Mouse (Mus musculus) liver, postnatal 0 days (tissue): Measurements from ENCODE around the gene Sox5. TPM values are rescaled to one million over a fixed set of nuclear protein-coding genes. Genes with fewer than 3 reads are reported as not detected.

Experiments
- ATAC-seq: fragments of 200-750 bp; cut with Nextera tagmentation; 2 replicates; pipeline ENCODE4 v1.8.0; 2017; ENCODE audit warnings: mild to moderate bottlenecking, moderate library complexity
- DNase-seq: peaks from one replicate; pipeline ENCODE4 v3.0.0-alpha.2; 2016
- H3K27ac ChIP-seq: fragments of 300-500 bp; sonication (generic); 2 replicates; pipeline ENCODE4 v1.5.1; 2014; ENCODE audit warnings: antibody characterized with exemption, moderate library complexity, mild to moderate bottlenecking, low read depth
- H3K27me3 ChIP-seq: fragments of 300-500 bp; sonication (generic); 2 replicates; pipeline ENCODE4 v1.6.1; 2014; ENCODE audit warnings: low read length, control low read depth, mixed read lengths; ENCODE audit not compliant: insufficient read depth
- H3K36me3 ChIP-seq: fragments of 300-500 bp; sonication (generic); replicated peaks from 2 replicates; pipeline ENCODE4 v1.6.1; 2014; ENCODE audit warnings: mild to moderate bottlenecking, control low read depth, low read length, moderate library complexity, mixed read lengths; ENCODE audit not compliant: insufficient read depth
- H3K4me1 ChIP-seq: fragments of 300-500 bp; sonication (generic); 2 replicates; pipeline ENCODE4 v1.6.1; 2014; ENCODE audit warnings: antibody characterized with exemption, mild to moderate bottlenecking, control low read depth; ENCODE audit not compliant: insufficient read depth
- H3K4me2 ChIP-seq: fragments of 300-500 bp; sonication (generic); 2 replicates; pipeline ENCODE4 v1.6.1; 2014; ENCODE audit warnings: low read depth, mild to moderate bottlenecking, low read length, moderate library complexity, mixed read lengths
- H3K4me3 ChIP-seq: fragments of 300-500 bp; sonication (generic); 2 replicates; pipeline ENCODE4 v1.5.1; 2014; ENCODE audit warnings: low read depth, low read length
- H3K9ac ChIP-seq: fragments of 300-500 bp; sonication (generic); replicated peaks from 2 replicates; pipeline ENCODE4 v1.6.1; 2014; ENCODE audit warnings: mild to moderate bottlenecking, moderate library complexity
- H3K9me3 ChIP-seq: fragments of 300-500 bp; sonication (generic); 2 replicates; pipeline ENCODE4 v1.6.1; 2016; ENCODE audit warnings: mild to moderate bottlenecking, control low read depth, low read length, mixed read lengths
- CTCF ChIP-seq: sonication (generic); IDR thresholded peaks from 2 replicates; pipeline ENCODE4 v1.5.1; 2016; ENCODE audit warnings: antibody characterized with exemption, low read depth
- EP300 ChIP-seq: IDR thresholded peaks from 2 replicates; pipeline ENCODE4 v1.6.1; 2016; ENCODE audit warnings: antibody characterized with exemption, low read depth, mild to moderate bottlenecking
- WGBS: fragments of 180-500 bp; shearing (Covaris S2); extraction: QIAGEN DNeasy Blood & Tissue Kit; methylation state at CpG from one replicate; pipeline ENCODE4 v1.1.7; 2014; ENCODE audit not compliant: insufficient replicate concordance; 5-methylcytosine and 5-hydroxymethylcytosine counted together
- polyA plus RNA-seq: library from polyadenylated mRNA; unstranded; fragments of >200 nt; fragmentation: Nextera tagmentation; extraction: Ambion mirVana; gene quantifications from 2 replicates; pipeline ENCODE4 v1.2.1, GENCODE M21; 2015

Sox5 gene
- polyA plus RNA-seq, 1 experiment from 2014 or later: 7.5 TPM

- no peak overlapping the region for H3K27ac ChIP-seq
- no peak overlapping the region for H3K9ac ChIP-seq
- no peaks in the 10 kb centered on the region for H3K36me3 ChIP-seq
- peak; percentile 45 for TF ChIP-seq CTCF
- no peak for TF ChIP-seq EP300
- no peak overlapping the region for H3K4me2 ChIP-seq
- peaks cover 5% of the 10 kb centered on the region; the same call in 1 of the 2 replicates for H3K4me1 ChIP-seq
- H3K27me3 ChIP-seq: no peaks in the 10 kb centered on the region
- 84% methylated on average over 3 of the region's 3 CpGs for WGBS
- ATAC-seq (no peak), DNase-seq (no peak)
- 0 out of 2 replicates have a peak, but pooled peaks cover 3% of the 10 kb centered on the region for H3K9me3 ChIP-seq
- H3K4me3 ChIP-seq: no peak overlapping the region
These were observed 442.2 kb downstream of the Sox5 start for GRCm38 (mm10) chr6:144339554-144339953.

GRCm38 (mm10) chr6:144339006-144339405 lies 442.8 kb downstream of the Sox5 start:
- WGBS: 71% methylated on average over 13 of the region's 13 CpGs
- H3K4me1 ChIP-seq: peaks cover 5% of the 10 kb centered on the region; the same call in 1 of the 2 replicates
- no peak for TF ChIP-seq EP300
- peak; percentile 46 for TF ChIP-seq CTCF
- no peak overlapping the region for H3K27ac ChIP-seq
- no peaks in the 10 kb centered on the region for H3K27me3 ChIP-seq
- H3K9ac ChIP-seq: no peak overlapping the region
- H3K4me2 ChIP-seq: no peak overlapping the region
- DNase-seq (no peak), ATAC-seq (no peak)
- 0 out of 2 replicates have a peak, but pooled peaks cover 3% of the 10 kb centered on the region for H3K9me3 ChIP-seq
- H3K4me3 ChIP-seq: no peak overlapping the region
- H3K36me3 ChIP-seq: no peaks in the 10 kb centered on the region

GRCm38 (mm10) chr6:144338221-144338620 lies 443.6 kb downstream of the Sox5 start:
- no peak overlapping the region for H3K27ac ChIP-seq
- no peak for DNase-seq
- TF ChIP-seq EP300: no peak
- TF ChIP-seq CTCF: no peak
- ATAC-seq: no peak
- no peak overlapping the region for H3K9ac ChIP-seq
- no peaks in the 10 kb centered on the region for H3K27me3 ChIP-seq
- peaks cover 8% of the 10 kb centered on the region; the same call in 1 of the 2 replicates for H3K4me1 ChIP-seq
- H3K4me2 ChIP-seq: no peak overlapping the region
- 78% methylated on average over 4 of the region's 4 CpGs for WGBS
- H3K36me3 ChIP-seq: no peaks in the 10 kb centered on the region
- no peak overlapping the region for H3K4me3 ChIP-seq
- 0 out of 2 replicates have a peak, but pooled peaks cover 3% of the 10 kb centered on the region for H3K9me3 ChIP-seq

GRCm38 (mm10) chr6:144337436-144337969 lies 444.3 kb downstream of the Sox5 start:
- Histone ChIP-seq H3K27me3 (no peaks in the 10 kb centered on the region), H3K27ac (no peak overlapping the region), H3K9me3 (0 out of 2 replicates have a peak, but pooled peaks cover 3% of the 10 kb centered on the region), H3K4me3 (no peak overlapping the region), H3K9ac (no peak overlapping the region), H3K4me2 (no peak overlapping the region), H3K36me3 (no peaks in the 10 kb centered on the region), H3K4me1 (peaks cover 8% of the 10 kb centered on the region; the same call in 1 of the 2 replicates)
- 34% methylated on average over 14 of the region's 14 CpGs for WGBS
- ATAC-seq: no peak
- DNase-seq: no peak
- TF ChIP-seq EP300 (no peak), CTCF (no peak)

GRCm38 (mm10) chr6:144336789-144337188 lies 445.0 kb downstream of the Sox5 start:
- Histone ChIP-seq H3K9ac (no peak overlapping the region), H3K4me2 (no peak overlapping the region), H3K4me3 (no peak overlapping the region), H3K9me3 (0 out of 2 replicates have a peak, but pooled peaks cover 3% of the 10 kb centered on the region), H3K27me3 (no peaks in the 10 kb centered on the region), H3K4me1 (peaks cover 8% of the 10 kb centered on the region; the same call in 1 of the 2 replicates), H3K36me3 (no peaks in the 10 kb centered on the region), H3K27ac (no peak overlapping the region)
- DNase-seq: no peak
- ATAC-seq: no peak
- 90% methylated on average over 4 of the region's 4 CpGs for WGBS
- TF ChIP-seq EP300 (no peak), CTCF (no peak)

GRCm38 (mm10) chr6:144333146-144333545 lies 448.6 kb downstream of the Sox5 start:
- Histone ChIP-seq H3K27me3 (no peaks in the 10 kb centered on the region), H3K4me1 (peaks cover 8% of the 10 kb centered on the region; the same call in 1 of the 2 replicates), H3K36me3 (no peaks in the 10 kb centered on the region), H3K27ac (no peak overlapping the region), H3K9ac (no peak overlapping the region), H3K4me2 (no peak overlapping the region), H3K9me3 (no peaks in the 10 kb centered on the region; the same call in 1 of the 2 replicates), H3K4me3 (no peak overlapping the region)
- 70% methylated on average over 4 of the region's 4 CpGs for WGBS
- DNase-seq (no peak), ATAC-seq (no peak)
- TF ChIP-seq EP300: no peak
- TF ChIP-seq CTCF: no peak
